Mouse (Mus musculus): ENCODE results near the gene Atp8b3. TPM values are rescaled to one million over a fixed set of nuclear protein-coding genes. Genes with fewer than 3 reads are reported as not detected.

Atp8b3 gene
- total RNA-seq (2014; fragmentation: Nextera tagmentation) (not detected in 2 replicates), total RNA-seq (2017) (not detected in 2 replicates)

GRCm38 (mm10) chr10:80538710-80539394 lies at the start of gene Atp8b3:
TSS of gene Atp8b3 (minus strand) at chr10:80539124.
- ATAC-seq (replicated peaks; ENCODE audit: low FRiP score, low TSS enrichment, poor library complexity, severe bottlenecking), result peak; percentile 83

- no peak for ATAC-seq (replicated peaks; ENCODE audit: low FRiP score, low TSS enrichment, poor library complexity, severe bottlenecking)
These were observed 48.4 kb upstream of the Atp8b3 start for GRCm38 (mm10) chr10:80587305-80587657.

- ATAC-seq (replicated peaks; ENCODE audit: low FRiP score, low TSS enrichment, poor library complexity, severe bottlenecking), result no peak
These were observed 47.7 kb upstream of the Atp8b3 start for GRCm38 (mm10) chr10:80586407-80587304.

- ATAC-seq (replicated peaks; ENCODE audit: low FRiP score, low TSS enrichment, poor library complexity, severe bottlenecking), result no peak
These were observed 46.7 kb upstream of the Atp8b3 start for GRCm38 (mm10) chr10:80585581-80585980.

- ATAC-seq (replicated peaks; ENCODE audit: low FRiP score, low TSS enrichment, poor library complexity, severe bottlenecking), result no peak
These were observed 46.0 kb upstream of the Atp8b3 start for GRCm38 (mm10) chr10:80584642-80585552.

GRCm38 (mm10) chr10:80584045-80584488 lies 45.1 kb upstream of the Atp8b3 start:
- no peak for ATAC-seq (replicated peaks; ENCODE audit: low FRiP score, low TSS enrichment, poor library complexity, severe bottlenecking)

GRCm38 (mm10) chr10:80583047-80583446 lies 44.1 kb upstream of the Atp8b3 start:
- no peak for ATAC-seq (replicated peaks; ENCODE audit: low FRiP score, low TSS enrichment, poor library complexity, severe bottlenecking)

- peak; percentile 64 for ATAC-seq (replicated peaks; ENCODE audit: low FRiP score, low TSS enrichment, poor library complexity, severe bottlenecking)
These were observed 40.0 kb upstream of the Atp8b3 start for GRCm38 (mm10) chr10:80578911-80579310.

GRCm38 (mm10) chr10:80578131-80578750 lies 39.3 kb upstream of the Atp8b3 start:
- peak; percentile 58 for ATAC-seq (replicated peaks; ENCODE audit: low FRiP score, low TSS enrichment, poor library complexity, severe bottlenecking)

- peak; percentile 49 for ATAC-seq (replicated peaks; ENCODE audit: low FRiP score, low TSS enrichment, poor library complexity, severe bottlenecking)
These were observed 38.5 kb upstream of the Atp8b3 start, which contains the start of gene Klf16 for GRCm38 (mm10) chr10:80577195-80578130. TSS of gene Klf16 (minus strand) at chr10:80577321.

- no peak for ATAC-seq (replicated peaks; ENCODE audit: low FRiP score, low TSS enrichment, poor library complexity, severe bottlenecking)
These were observed 37.6 kb upstream of the Atp8b3 start for GRCm38 (mm10) chr10:80576351-80577194.

GRCm38 (mm10) chr10:80575925-80576324 lies 37.0 kb upstream of the Atp8b3 start:
- ATAC-seq (replicated peaks; ENCODE audit: low FRiP score, low TSS enrichment, poor library complexity, severe bottlenecking), result no peak

GRCm38 (mm10) chr10:80574896-80575295 lies 36.0 kb upstream of the Atp8b3 start:
- no peak for ATAC-seq (replicated peaks; ENCODE audit: low FRiP score, low TSS enrichment, poor library complexity, severe bottlenecking)

GRCm38 (mm10) chr10:80573944-80574343 lies 35.0 kb upstream of the Atp8b3 start:
- ATAC-seq (replicated peaks; ENCODE audit: low FRiP score, low TSS enrichment, poor library complexity, severe bottlenecking), result no peak

- ATAC-seq (replicated peaks; ENCODE audit: low FRiP score, low TSS enrichment, poor library complexity, severe bottlenecking), result peak; percentile 44
These were observed 33.6 kb upstream of the Atp8b3 start for GRCm38 (mm10) chr10:80572477-80572876.

- ATAC-seq (replicated peaks; ENCODE audit: low FRiP score, low TSS enrichment, poor library complexity, severe bottlenecking), result peak; percentile 13
These were observed 32.2 kb upstream of the Atp8b3 start for GRCm38 (mm10) chr10:80570871-80571836.

Data from megakaryocyte-erythroid progenitor cell, adult 5-6 weeks (primary cell).